Mouse (Mus musculus): Measurements from ENCODE around the gene Nup54. TPM values are rescaled to one million over a fixed set of nuclear protein-coding genes. Genes with fewer than 3 reads are reported as not detected.

The Nup54 gene
- polyA plus RNA-seq, 1 experiment from 2014 or later: 62.2 TPM

- Histone ChIP-seq H3K4me1 (ENCODE audit: control insufficient read depth, insufficient read depth, low read length) (no peaks in the 10 kb centered on the region), H3K9me3 (ENCODE audit: control insufficient read depth, low read length) (no peaks in the 10 kb centered on the region), H3K9ac (ENCODE audit: low read depth, low read length) (no peak overlapping the region), H3K4me2 (replicated peaks; ENCODE audit: low read depth, low read length) (no peak overlapping the region), H3K4me3 (ENCODE audit: low read length) (no peak overlapping the region), H3K27me3 (ENCODE audit: control insufficient read depth, insufficient read depth, low read length) (no peaks in the 10 kb centered on the region), H3K27ac (ENCODE audit: low read depth, low read length) (no peak overlapping the region), H3K36me3 (ENCODE audit: control insufficient read depth, insufficient read depth, low read length) (peaks cover 5% of the 10 kb centered on the region; the same call in 1 of the 2 replicates)
- WGBS: 80% methylated on average over 9 of the region's 9 CpGs
- ATAC-seq (ENCODE audit: low FRiP score, low TSS enrichment): no peak
These were observed 25.5 kb downstream of the Nup54 start for GRCm38 (mm10) chr5:92409361-92410155.

DNA sequence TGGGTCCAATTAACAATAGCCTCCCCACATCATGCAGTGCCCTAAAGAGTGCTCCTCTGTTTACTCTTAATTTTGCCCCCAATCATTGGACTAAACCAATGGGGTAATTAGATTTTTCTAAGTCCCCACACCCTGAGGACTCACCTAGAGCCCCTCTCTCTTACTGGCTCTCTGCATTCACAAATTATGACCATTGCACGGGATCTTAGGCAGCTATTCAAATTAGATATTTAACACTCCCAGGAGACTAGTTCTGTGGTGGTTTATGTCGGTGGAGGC lies 30.7 kb downstream of the Nup54 start:
- no peak overlapping the region for H3K27ac ChIP-seq (ENCODE audit: low read depth, low read length)
- 19% methylated on average over 2 of the region's 2 CpGs for WGBS
- no peak overlapping the region for H3K9ac ChIP-seq (ENCODE audit: low read depth, low read length)
- no peaks in the 10 kb centered on the region for H3K27me3 ChIP-seq (ENCODE audit: control insufficient read depth, insufficient read depth, low read length)
- no peaks in the 10 kb centered on the region for H3K4me1 ChIP-seq (ENCODE audit: control insufficient read depth, insufficient read depth, low read length)
- ATAC-seq (ENCODE audit: low FRiP score, low TSS enrichment): 0 out of 2 replicates have a peak, but pooled peaks have one; percentile 5
- no peaks in the 10 kb centered on the region for H3K36me3 ChIP-seq (ENCODE audit: control insufficient read depth, insufficient read depth, low read length)
- no peaks in the 10 kb centered on the region for H3K9me3 ChIP-seq (ENCODE audit: control insufficient read depth, low read length)
- H3K4me2 ChIP-seq (replicated peaks; ENCODE audit: low read depth, low read length): no peak overlapping the region
- no peak overlapping the region for H3K4me3 ChIP-seq (ENCODE audit: low read length)

- no peak overlapping the region for H3K27ac ChIP-seq (ENCODE audit: low read depth, low read length)
- no peak for ATAC-seq (ENCODE audit: low FRiP score, low TSS enrichment)
- WGBS: 47% methylated on average over 10 of the region's 10 CpGs
- no peaks in the 10 kb centered on the region for H3K4me1 ChIP-seq (ENCODE audit: control insufficient read depth, insufficient read depth, low read length)
- H3K4me3 ChIP-seq (ENCODE audit: low read length): no peak overlapping the region
- H3K9me3 ChIP-seq (ENCODE audit: control insufficient read depth, low read length): no peaks in the 10 kb centered on the region
- H3K9ac ChIP-seq (ENCODE audit: low read depth, low read length): no peak overlapping the region
- H3K36me3 ChIP-seq (ENCODE audit: control insufficient read depth, insufficient read depth, low read length): no peaks in the 10 kb centered on the region
- no peak overlapping the region for H3K4me2 ChIP-seq (replicated peaks; ENCODE audit: low read depth, low read length)
- H3K27me3 ChIP-seq (ENCODE audit: control insufficient read depth, insufficient read depth, low read length): no peaks in the 10 kb centered on the region
These were observed 31.2 kb downstream of the Nup54 start for GRCm38 (mm10) chr5:92403562-92404399.

DNA sequence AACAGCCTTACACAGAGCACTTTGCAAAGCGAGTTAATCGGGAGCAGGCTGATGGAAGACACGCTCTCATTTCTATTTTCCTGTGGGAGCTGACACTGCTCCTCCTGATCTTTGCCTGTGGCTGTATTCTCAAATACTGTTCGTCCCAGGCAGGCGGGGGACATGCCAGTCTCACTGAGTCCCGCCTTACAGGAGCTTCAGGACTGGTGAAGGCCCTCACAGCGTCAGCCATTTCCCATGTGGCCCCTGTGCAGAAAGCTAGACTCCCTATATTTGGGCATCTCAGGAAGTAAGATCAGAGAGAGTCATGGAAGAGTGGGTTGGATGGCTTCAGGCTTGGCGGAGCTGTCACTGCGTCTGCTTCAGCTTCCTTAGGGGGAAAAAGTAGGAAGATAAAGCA lies 32.2 kb downstream of the Nup54 start:
- no peaks in the 10 kb centered on the region for H3K27me3 ChIP-seq (ENCODE audit: control insufficient read depth, insufficient read depth, low read length)
- WGBS: 66% methylated on average over 9 of the region's 9 CpGs
- no peaks in the 10 kb centered on the region for H3K4me1 ChIP-seq (ENCODE audit: control insufficient read depth, insufficient read depth, low read length)
- no peak overlapping the region for H3K4me3 ChIP-seq (ENCODE audit: low read length)
- no peak overlapping the region for H3K9ac ChIP-seq (ENCODE audit: low read depth, low read length)
- H3K4me2 ChIP-seq (replicated peaks; ENCODE audit: low read depth, low read length): no peak overlapping the region
- no peaks in the 10 kb centered on the region for H3K36me3 ChIP-seq (ENCODE audit: control insufficient read depth, insufficient read depth, low read length)
- H3K9me3 ChIP-seq (ENCODE audit: control insufficient read depth, low read length): no peaks in the 10 kb centered on the region
- no peak for ATAC-seq (ENCODE audit: low FRiP score, low TSS enrichment)
- no peak overlapping the region for H3K27ac ChIP-seq (ENCODE audit: low read depth, low read length)

GRCm38 (mm10) chr5:92398153-92398552 lies 36.9 kb downstream of the Nup54 start:
- no peaks in the 10 kb centered on the region for H3K36me3 ChIP-seq (ENCODE audit: control insufficient read depth, insufficient read depth, low read length)
- H3K27ac ChIP-seq (ENCODE audit: low read depth, low read length): no peak overlapping the region
- peak; percentile 88 for ATAC-seq (ENCODE audit: low FRiP score, low TSS enrichment)
- no peaks in the 10 kb centered on the region for H3K4me1 ChIP-seq (ENCODE audit: control insufficient read depth, insufficient read depth, low read length)
- H3K4me2 ChIP-seq (replicated peaks; ENCODE audit: low read depth, low read length): no peak overlapping the region
- H3K4me3 ChIP-seq (ENCODE audit: low read length): no peak overlapping the region
- H3K9me3 ChIP-seq (ENCODE audit: control insufficient read depth, low read length): no peaks in the 10 kb centered on the region
- no peak overlapping the region for H3K9ac ChIP-seq (ENCODE audit: low read depth, low read length)
- H3K27me3 ChIP-seq (ENCODE audit: control insufficient read depth, insufficient read depth, low read length): peaks cover 9% of the 10 kb centered on the region
- WGBS: 22% methylated on average over 5 of the region's 5 CpGs

DNA sequence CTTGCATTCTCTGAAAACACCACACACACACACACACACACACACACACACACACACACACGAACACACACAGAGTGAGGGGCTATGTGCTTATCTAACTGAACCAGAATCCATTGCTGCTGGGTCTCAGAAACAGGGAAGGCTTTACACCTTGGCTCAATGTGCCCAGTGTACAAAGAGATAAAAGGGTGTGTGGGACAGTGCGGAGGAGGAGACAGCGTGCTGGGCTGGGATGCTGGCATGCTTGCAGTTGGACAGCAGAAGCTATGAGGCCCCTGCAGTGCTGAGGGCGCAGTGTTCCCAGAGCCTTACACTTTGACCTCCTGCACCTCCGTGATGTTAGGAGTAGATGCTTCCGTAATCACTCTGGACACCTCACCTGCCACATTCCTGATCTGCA lies 38.5 kb downstream of the Nup54 start:
- ATAC-seq (ENCODE audit: low FRiP score, low TSS enrichment): no peak
- no peaks in the 10 kb centered on the region for H3K36me3 ChIP-seq (ENCODE audit: control insufficient read depth, insufficient read depth, low read length)

DNA sequence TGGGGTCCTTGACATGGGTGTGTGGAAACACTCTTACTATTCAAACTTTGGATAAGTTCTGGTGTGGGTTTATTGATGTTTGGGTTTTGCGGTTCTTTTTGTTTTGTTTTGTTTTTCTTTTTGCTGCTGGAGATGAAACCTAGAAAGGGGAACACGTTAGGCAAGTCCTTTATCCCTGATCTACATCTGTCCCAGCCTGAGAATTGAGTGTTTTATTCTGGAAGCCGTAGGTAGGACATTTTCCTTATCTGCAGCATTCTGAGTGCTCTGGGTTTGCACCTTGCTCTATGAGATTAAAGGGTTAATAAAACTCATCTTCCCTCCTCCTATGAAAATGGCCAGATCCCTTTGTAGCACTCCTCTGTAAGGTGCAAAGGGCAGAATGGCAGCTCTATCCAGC lies 39.3 kb downstream of the Nup54 start:
- WGBS: 90% methylated on average over 3 of the region's 3 CpGs
- ATAC-seq (ENCODE audit: low FRiP score, low TSS enrichment): no peak
- Histone ChIP-seq H3K4me1 (ENCODE audit: control insufficient read depth, insufficient read depth, low read length) (no peaks in the 10 kb centered on the region), H3K4me3 (ENCODE audit: low read length) (no peak overlapping the region), H3K36me3 (ENCODE audit: control insufficient read depth, insufficient read depth, low read length) (no peaks in the 10 kb centered on the region), H3K4me2 (replicated peaks; ENCODE audit: low read depth, low read length) (no peak overlapping the region), H3K27ac (ENCODE audit: low read depth, low read length) (no peak overlapping the region), H3K9ac (ENCODE audit: low read depth, low read length) (no peak overlapping the region), H3K9me3 (ENCODE audit: control insufficient read depth, low read length) (no peaks in the 10 kb centered on the region), H3K27me3 (ENCODE audit: control insufficient read depth, insufficient read depth, low read length) (peaks cover 25% of the 10 kb centered on the region)

More for the DNA sequence above, 38.5 kb downstream of the Nup54 start:
- H3K4me3 ChIP-seq (ENCODE audit: low read length): no peak overlapping the region
- H3K9me3 ChIP-seq (ENCODE audit: control insufficient read depth, low read length): no peaks in the 10 kb centered on the region
- H3K4me2 ChIP-seq (replicated peaks; ENCODE audit: low read depth, low read length): no peak overlapping the region
- peaks cover 20% of the 10 kb centered on the region for H3K27me3 ChIP-seq (ENCODE audit: control insufficient read depth, insufficient read depth, low read length)
- no peaks in the 10 kb centered on the region for H3K4me1 ChIP-seq (ENCODE audit: control insufficient read depth, insufficient read depth, low read length)
- 82% methylated on average over 6 of the region's 6 CpGs for WGBS
- H3K9ac ChIP-seq (ENCODE audit: low read depth, low read length): no peak overlapping the region
- no peak overlapping the region for H3K27ac ChIP-seq (ENCODE audit: low read depth, low read length)

GRCm38 (mm10) chr5:92393863-92394262 lies 41.2 kb downstream of the Nup54 start:
- H3K27me3 ChIP-seq (ENCODE audit: control insufficient read depth, insufficient read depth, low read length): peaks cover 32% of the 10 kb centered on the region
- H3K4me3 ChIP-seq (ENCODE audit: low read length): no peak overlapping the region
- no peak overlapping the region for H3K9ac ChIP-seq (ENCODE audit: low read depth, low read length)
- 71% methylated on average over 10 of the region's 10 CpGs for WGBS
- no peaks in the 10 kb centered on the region for H3K9me3 ChIP-seq (ENCODE audit: control insufficient read depth, low read length)
- no peak overlapping the region for H3K4me2 ChIP-seq (replicated peaks; ENCODE audit: low read depth, low read length)
- no peaks in the 10 kb centered on the region for H3K4me1 ChIP-seq (ENCODE audit: control insufficient read depth, insufficient read depth, low read length)
- no peaks in the 10 kb centered on the region for H3K36me3 ChIP-seq (ENCODE audit: control insufficient read depth, insufficient read depth, low read length)
- no peak overlapping the region for H3K27ac ChIP-seq (ENCODE audit: low read depth, low read length)
- no peak for ATAC-seq (ENCODE audit: low FRiP score, low TSS enrichment)

DNA sequence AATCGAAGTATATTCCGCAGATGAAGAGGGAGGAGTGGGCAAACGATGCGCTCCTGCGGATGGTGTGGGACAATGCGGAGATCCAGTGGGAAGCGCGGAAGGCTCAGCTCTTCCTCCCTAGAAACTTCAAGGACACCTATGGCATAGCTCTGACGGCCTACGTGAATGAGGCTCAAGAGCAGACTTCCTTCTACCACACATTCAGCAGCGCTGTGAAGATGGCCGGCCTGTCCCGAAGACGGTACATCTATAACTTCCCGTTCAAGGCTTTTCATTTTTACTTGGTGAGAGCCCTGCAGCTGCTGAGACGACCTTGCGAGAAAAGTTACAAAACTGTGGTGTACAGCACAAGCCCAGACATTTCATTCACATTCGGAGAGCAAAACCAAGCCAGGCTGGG lies 42.5 kb downstream of the Nup54 start:
- Histone ChIP-seq H3K36me3 (ENCODE audit: control insufficient read depth, insufficient read depth, low read length) (no peaks in the 10 kb centered on the region), H3K9ac (ENCODE audit: low read depth, low read length) (no peak overlapping the region), H3K4me2 (replicated peaks; ENCODE audit: low read depth, low read length) (peak overlapping the region; percentile 37), H3K4me3 (ENCODE audit: low read length) (peak overlapping the region; percentile 21), H3K27me3 (ENCODE audit: control insufficient read depth, insufficient read depth, low read length) (peaks cover 32% of the 10 kb centered on the region), H3K9me3 (ENCODE audit: control insufficient read depth, low read length) (no peaks in the 10 kb centered on the region), H3K4me1 (ENCODE audit: control insufficient read depth, insufficient read depth, low read length) (no peaks in the 10 kb centered on the region), H3K27ac (ENCODE audit: low read depth, low read length) (no peak overlapping the region)
- ATAC-seq (ENCODE audit: low FRiP score, low TSS enrichment): no peak
- 43% methylated on average over 18 of the region's 18 CpGs for WGBS
